Comparison of ENCODE assay signal across 7 mouse cellular contexts in the genomic region with DNA sequence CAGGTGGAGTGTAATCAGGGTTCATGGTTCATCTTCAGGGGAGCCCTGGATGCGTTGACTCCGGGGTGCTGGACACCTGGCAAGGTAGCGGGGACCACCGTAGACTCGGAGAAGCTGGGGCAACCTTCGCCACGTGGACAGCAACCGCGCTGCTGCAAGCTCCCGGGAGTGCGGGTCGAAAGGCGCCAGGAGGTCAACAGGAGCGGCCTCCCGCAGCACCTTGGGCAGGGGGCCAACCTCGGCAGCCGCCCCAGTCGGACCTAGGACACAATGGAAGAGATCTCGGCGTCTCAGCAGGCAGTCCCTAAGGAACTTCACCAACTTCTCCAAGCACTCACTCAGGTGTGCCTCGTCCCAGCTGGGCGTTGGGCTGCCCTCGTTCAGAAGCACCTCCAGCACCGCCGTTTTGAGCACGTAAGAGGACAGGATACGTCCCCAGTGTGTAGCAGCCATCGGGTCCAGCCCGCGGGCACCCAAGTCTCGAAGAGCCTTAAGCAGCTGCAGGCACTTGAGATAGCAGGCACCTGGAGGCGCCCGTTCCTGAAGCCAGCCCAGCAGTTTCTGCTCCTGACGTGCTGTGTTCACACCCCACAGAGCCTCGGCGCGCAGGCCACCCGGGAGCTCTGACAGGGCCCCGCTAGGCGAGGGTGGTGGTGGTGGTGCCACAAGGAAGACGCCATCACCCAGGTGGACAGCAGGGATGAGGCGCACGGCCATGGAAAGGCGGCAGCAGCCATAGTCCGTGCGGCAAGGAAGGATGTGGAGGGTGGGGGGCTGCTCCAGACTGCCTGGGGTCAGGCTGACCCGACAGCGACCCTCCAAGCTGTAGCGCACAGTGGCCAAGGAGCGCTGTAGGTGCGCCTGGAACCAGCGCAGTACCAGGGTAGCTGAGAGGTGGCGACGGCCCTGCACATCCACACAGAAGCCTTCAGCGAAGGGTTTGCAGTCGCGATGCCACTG. TPM values are rescaled to one million over a fixed set of nuclear protein-coding genes. Genes with fewer than 3 reads are reported as not detected.
DNase-seq lines count a peak whose midpoint lies in the region; ATAC-seq and TF ChIP-seq lines count a peak whose summit lies in the region.

No protein-coding gene starts in this region.

- no peak for TF ChIP-seq POLR2A in testis, adult 2 months (IDR thresholded peaks at IDR 0.05; ENCODE audit: control insufficient read depth, low read depth, low read length)
- TF ChIP-seq POLR2A in limb, embryonic 14.5 days (IDR thresholded peaks at IDR 0.05; ENCODE audit: borderline replicate concordance, extremely low read depth, insufficient read depth, insufficient read length) = no peak

- ATAC-seq in forebrain, embryonic 15.5 days (replicated peaks) = peak; percentile 26; the same call in 1 of the 2 replicates
- ATAC-seq in limb, embryonic 14.5 days (ENCODE audit: low FRiP score, low read depth) = no peak
- no peak for ATAC-seq in stomach, postnatal 0 days (ENCODE audit: low FRiP score, low TSS enrichment)

- peak overlapping the region; percentile 91; the same call in 1 of the 2 replicates for H3K4me2 ChIP-seq in forebrain, embryonic 15.5 days (replicated peaks)
- H3K4me2 ChIP-seq in limb, embryonic 14.5 days (replicated peaks; ENCODE audit: low read depth, low read length, severe bottlenecking) = peak overlapping the region; percentile 85
- H3K4me2 ChIP-seq in stomach, postnatal 0 days (replicated peaks; ENCODE audit: low read depth) = peak overlapping the region; percentile 82

- no peak overlapping the region for H3K9ac ChIP-seq in forebrain, embryonic 15.5 days (replicated peaks)
- H3K9ac ChIP-seq in limb, embryonic 14.5 days (ENCODE audit: low read depth, low read length, severe bottlenecking) = peak overlapping the region; percentile 98
- H3K9ac ChIP-seq in stomach, postnatal 0 days (ENCODE audit: low read length) = peak overlapping the region; percentile 96

- TF ChIP-seq EP300 in stomach, postnatal 0 days (optimal IDR thresholded peaks at IDR 0.05) = no peak

- no peaks in the 10 kb centered on the region for H3K9me3 ChIP-seq in forebrain, embryonic 15.5 days
- H3K9me3 ChIP-seq in limb, embryonic 14.5 days (ENCODE audit: control insufficient read depth, low read length) = no peaks in the 10 kb centered on the region
- no peaks in the 10 kb centered on the region for H3K9me3 ChIP-seq in stomach, postnatal 0 days (ENCODE audit: control insufficient read depth, low read length)

- no peaks in the 10 kb centered on the region for H3K36me3 ChIP-seq in testis, adult 2 months (ENCODE audit: control insufficient read depth, insufficient read depth, low read length)
- H3K36me3 ChIP-seq in forebrain, embryonic 15.5 days = no peaks in the 10 kb centered on the region
- peaks cover 38% of the 10 kb centered on the region for H3K36me3 ChIP-seq in limb, embryonic 14.5 days (ENCODE audit: control insufficient read depth, insufficient read depth, low read length)
- peaks cover 4% of the 10 kb centered on the region for H3K36me3 ChIP-seq in stomach, postnatal 0 days (ENCODE audit: control insufficient read depth, insufficient read depth, low read length)

- no peak overlapping the region for H3K27ac ChIP-seq in testis, adult 2 months (ENCODE audit: control insufficient read depth, insufficient read depth, low read depth, low read length)
- H3K27ac ChIP-seq in forebrain, embryonic 15.5 days (replicated peaks) = no peak overlapping the region
- H3K27ac ChIP-seq in limb, embryonic 14.5 days (replicated peaks; ENCODE audit: low read depth, low read length) = no peak overlapping the region
- no peak overlapping the region for H3K27ac ChIP-seq in stomach, postnatal 0 days (replicated peaks)

- 15% methylated on average over 57 of the region's 57 CpGs for WGBS in forebrain, embryonic 15.5 days
- WGBS in limb, embryonic 14.5 days = 33% methylated on average over 54 of the region's 57 CpGs
- 51% methylated on average over 57 of the region's 57 CpGs for WGBS in stomach, postnatal 0 days

- peak overlapping the region; percentile 79 for H3K4me3 ChIP-seq in testis, adult 2 months (ENCODE audit: control insufficient read depth, low read depth, low read length)
- H3K4me3 ChIP-seq in forebrain, embryonic 15.5 days = peak overlapping the region; percentile 51; the same call in 1 of the 2 replicates
- peak overlapping the region; percentile 84 for H3K4me3 ChIP-seq in limb, embryonic 14.5 days (replicated peaks; ENCODE audit: low read length)
- peak overlapping the region; percentile 78 for H3K4me3 ChIP-seq in stomach, postnatal 0 days (ENCODE audit: low read depth, low read length)

- TF ChIP-seq CTCF in testis, adult 2 months (IDR thresholded peaks at IDR 0.05; ENCODE audit: control insufficient read depth, insufficient read depth, insufficient replicate concordance, low read depth, low read length) = no peak
- TF ChIP-seq CTCF in stomach, postnatal 0 days (IDR thresholded peaks at IDR 0.05; ENCODE audit: low read depth) = no peak

- peaks cover 19% of the 10 kb centered on the region for H3K4me1 ChIP-seq in testis, adult 2 months (ENCODE audit: control insufficient read depth, insufficient read depth, low read length)
- H3K4me1 ChIP-seq in forebrain, embryonic 15.5 days = peaks cover 19% of the 10 kb centered on the region
- H3K4me1 ChIP-seq in limb, embryonic 14.5 days (ENCODE audit: control insufficient read depth, insufficient read depth, low read length) = peaks cover 35% of the 10 kb centered on the region
- H3K4me1 ChIP-seq in stomach, postnatal 0 days (replicated peaks; ENCODE audit: control insufficient read depth, insufficient read depth) = peaks cover 8% of the 10 kb centered on the region

- peaks cover 3% of the 10 kb centered on the region; the same call in 1 of the 2 replicates for H3K27me3 ChIP-seq in testis, adult 2 months (ENCODE audit: control insufficient read depth, insufficient read depth, low read length)
- H3K27me3 ChIP-seq in forebrain, embryonic 15.5 days = peaks cover 48% of the 10 kb centered on the region
- peaks cover 8% of the 10 kb centered on the region; the same call in 1 of the 2 replicates for H3K27me3 ChIP-seq in limb, embryonic 14.5 days (ENCODE audit: control insufficient read depth, insufficient read depth, low read length)
- H3K27me3 ChIP-seq in stomach, postnatal 0 days (ENCODE audit: control insufficient read depth, insufficient read depth, low read length) = no peaks in the 10 kb centered on the region

- DNase-seq in testis, postnatal 14 days (ENCODE audit: low spot score) = no peak
- no peak for DNase-seq in limb, embryonic 14.5 days (ENCODE audit: low spot score)
- DNase-seq in stomach, postnatal 0 days (ENCODE audit: low spot score) = peak; percentile 45
- no peak for DNase-seq in right cerebral cortex, postnatal 36 days (ENCODE audit: low spot score in 2 of 2)
- DNase-seq in cerebellum, adult 18-20 months = no peak

RNA-seq across cellular contexts. Expression of a gene that starts 1.8 kb away (rescaled TPM):
- 0.49 and 0.57 TPM in 2 replicates for polyA plus RNA-seq in testis, adult 2 months (2012; rRNA removed)
- 0.75 and 0.81 TPM in 2 replicates for polyA plus RNA-seq in forebrain, embryonic 15.5 days (2015; fragmentation: Nextera tagmentation; extraction: Ambion mirVana)
- polyA plus RNA-seq in limb, embryonic 14.5 days (2012; rRNA removed) = 18.1 and 20.7 TPM in 2 replicates
- polyA plus RNA-seq in limb, embryonic 14.5 days (2014; fragmentation: Nextera tagmentation; extraction: Ambion mirVana) = 5.5 and 5.7 TPM in 2 replicates
- polyA plus RNA-seq in stomach, postnatal 0 days (2015; fragmentation: Nextera tagmentation; extraction: Ambion mirVana) = 6.1 and 6.7 TPM in 2 replicates

RNA-seq across cellular contexts. Expression of a gene that starts 42.0 kb away (rescaled TPM):
- 2.1 and 2.2 TPM in 2 replicates for polyA plus RNA-seq in testis, adult 2 months (2012; rRNA removed)
- polyA plus RNA-seq in forebrain, embryonic 15.5 days (2015; fragmentation: Nextera tagmentation; extraction: Ambion mirVana) = 5.9 and 6.5 TPM in 2 replicates
- polyA plus RNA-seq in limb, embryonic 14.5 days (2012; rRNA removed) = 2.0 and 2.3 TPM in 2 replicates
- polyA plus RNA-seq in limb, embryonic 14.5 days (2014; fragmentation: Nextera tagmentation; extraction: Ambion mirVana) = 1.6 and 1.7 TPM in 2 replicates
- 3.3 and 3.8 TPM in 2 replicates for polyA plus RNA-seq in stomach, postnatal 0 days (2015; fragmentation: Nextera tagmentation; extraction: Ambion mirVana)

RNA-seq across cellular contexts. Expression of a gene that starts 43.2 kb away (rescaled TPM):
- polyA plus RNA-seq in testis, adult 2 months (2012; rRNA removed) = 23.7 and 25.5 TPM in 2 replicates
- 79.1 and 85.4 TPM in 2 replicates for polyA plus RNA-seq in forebrain, embryonic 15.5 days (2015; fragmentation: Nextera tagmentation; extraction: Ambion mirVana)
- 53.0 and 60.3 TPM in 2 replicates for polyA plus RNA-seq in limb, embryonic 14.5 days (2012; rRNA removed)
- polyA plus RNA-seq in limb, embryonic 14.5 days (2014; fragmentation: Nextera tagmentation; extraction: Ambion mirVana) = 90.5 and 97.4 TPM in 2 replicates
- polyA plus RNA-seq in stomach, postnatal 0 days (2015; fragmentation: Nextera tagmentation; extraction: Ambion mirVana) = 83.6 and 86.9 TPM in 2 replicates
